Mouse (Mus musculus): ENCODE measurements around the gene Slc9a8. TPM values are rescaled to one million over a fixed set of nuclear protein-coding genes. Genes with fewer than 3 reads are reported as not detected.

Slc9a8 gene
- total and polyA plus RNA-seq, 2 experiments from 2014 or later, result 10.7 to 51.5 TPM

GRCm38 (mm10) chr2:167443411-167444193 is 22.1 kb downstream of the Slc9a8 start:
- TF ChIP-seq EP300 (IDR thresholded peaks at IDR 0.05; ENCODE audit: low read depth) (no peak), CTCF (IDR thresholded peaks at IDR 0.05; ENCODE audit: low read depth) (no peak)
- Histone ChIP-seq H3K36me3 (replicated peaks; ENCODE audit: control insufficient read depth, insufficient read depth, low read length) (peaks cover 72% of the 10 kb centered on the region), H3K9ac (replicated peaks; ENCODE audit: low read depth, low read length) (no peak overlapping the region), H3K9me3 (replicated peaks; ENCODE audit: control insufficient read depth, low read length) (no peaks in the 10 kb centered on the region), H3K4me3 (ENCODE audit: low read depth, low read length) (no peak overlapping the region), H3K4me2 (ENCODE audit: low read depth, low read length) (no peak overlapping the region), H3K4me1 (ENCODE audit: control insufficient read depth, insufficient read depth) (no peaks in the 10 kb centered on the region), H3K27ac (ENCODE audit: low read depth) (no peak overlapping the region), H3K27me3 (ENCODE audit: control insufficient read depth, insufficient read depth, low read length) (no peaks in the 10 kb centered on the region)
- WGBS, result 91% methylated on average over 4 of the region's 4 CpGs
- ATAC-seq (ENCODE audit: insufficient read depth, low read depth) (no peak), DNase-seq (ENCODE audit: low spot score) (no peak)

GRCm38 (mm10) chr2:167445911-167446780 is 24.6 kb downstream of the Slc9a8 start:
- DNase-seq (ENCODE audit: low spot score), result no peak
- H3K36me3 ChIP-seq (replicated peaks; ENCODE audit: control insufficient read depth, insufficient read depth, low read length), result peaks cover 76% of the 10 kb centered on the region
- H3K27me3 ChIP-seq (ENCODE audit: control insufficient read depth, insufficient read depth, low read length), result no peaks in the 10 kb centered on the region
- H3K9ac ChIP-seq (replicated peaks; ENCODE audit: low read depth, low read length), result no peak overlapping the region
- H3K4me3 ChIP-seq (ENCODE audit: low read depth, low read length), result no peak overlapping the region
- H3K4me2 ChIP-seq (ENCODE audit: low read depth, low read length), result no peak overlapping the region
- H3K27ac ChIP-seq (ENCODE audit: low read depth), result no peak overlapping the region
- H3K4me1 ChIP-seq (ENCODE audit: control insufficient read depth, insufficient read depth), result no peaks in the 10 kb centered on the region
- TF ChIP-seq CTCF (IDR thresholded peaks at IDR 0.05; ENCODE audit: low read depth) (no peak), EP300 (IDR thresholded peaks at IDR 0.05; ENCODE audit: low read depth) (no peak)
- ATAC-seq (ENCODE audit: insufficient read depth, low read depth), result no peak
- WGBS, result 69% methylated on average over 20 of the region's 20 CpGs
- H3K9me3 ChIP-seq (replicated peaks; ENCODE audit: control insufficient read depth, low read length), result no peaks in the 10 kb centered on the region

GRCm38 (mm10) chr2:167447207-167447606 is 25.7 kb downstream of the Slc9a8 start:
- no peak for DNase-seq (ENCODE audit: low spot score)
- no peak for ATAC-seq (ENCODE audit: insufficient read depth, low read depth)
- Histone ChIP-seq H3K36me3 (replicated peaks; ENCODE audit: control insufficient read depth, insufficient read depth, low read length) (peaks cover 75% of the 10 kb centered on the region), H3K4me2 (ENCODE audit: low read depth, low read length) (no peak overlapping the region), H3K4me3 (ENCODE audit: low read depth, low read length) (no peak overlapping the region), H3K9ac (replicated peaks; ENCODE audit: low read depth, low read length) (no peak overlapping the region), H3K4me1 (ENCODE audit: control insufficient read depth, insufficient read depth) (no peaks in the 10 kb centered on the region), H3K27ac (ENCODE audit: low read depth) (no peak overlapping the region), H3K9me3 (replicated peaks; ENCODE audit: control insufficient read depth, low read length) (no peaks in the 10 kb centered on the region), H3K27me3 (ENCODE audit: control insufficient read depth, insufficient read depth, low read length) (no peaks in the 10 kb centered on the region)
- 89% methylated on average over 7 of the region's 7 CpGs for WGBS
- TF ChIP-seq EP300 (IDR thresholded peaks at IDR 0.05; ENCODE audit: low read depth) (no peak), CTCF (IDR thresholded peaks at IDR 0.05; ENCODE audit: low read depth) (no peak)

DNA sequence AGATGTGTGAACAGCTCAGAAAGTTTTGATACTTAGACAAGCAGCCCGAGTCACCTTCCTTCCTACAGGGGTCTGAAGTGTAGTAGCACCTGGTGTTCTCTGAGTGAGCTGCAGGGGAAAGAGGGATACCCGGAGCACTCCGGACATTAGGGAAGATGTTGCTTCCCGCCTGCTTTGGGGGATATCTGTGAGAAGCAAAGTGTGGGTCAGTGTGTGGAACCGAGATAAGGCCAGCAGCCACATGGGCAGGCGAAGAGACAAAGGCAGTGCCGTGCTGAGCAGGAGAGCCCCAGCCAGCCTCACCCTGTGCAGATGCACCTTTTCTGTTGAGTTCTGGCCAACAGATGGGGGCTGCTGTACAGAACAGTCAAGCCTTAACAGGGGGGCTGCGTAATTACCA is 26.1 kb downstream of the Slc9a8 start:
- WGBS, result 86% methylated on average over 8 of the region's 8 CpGs

DNA sequence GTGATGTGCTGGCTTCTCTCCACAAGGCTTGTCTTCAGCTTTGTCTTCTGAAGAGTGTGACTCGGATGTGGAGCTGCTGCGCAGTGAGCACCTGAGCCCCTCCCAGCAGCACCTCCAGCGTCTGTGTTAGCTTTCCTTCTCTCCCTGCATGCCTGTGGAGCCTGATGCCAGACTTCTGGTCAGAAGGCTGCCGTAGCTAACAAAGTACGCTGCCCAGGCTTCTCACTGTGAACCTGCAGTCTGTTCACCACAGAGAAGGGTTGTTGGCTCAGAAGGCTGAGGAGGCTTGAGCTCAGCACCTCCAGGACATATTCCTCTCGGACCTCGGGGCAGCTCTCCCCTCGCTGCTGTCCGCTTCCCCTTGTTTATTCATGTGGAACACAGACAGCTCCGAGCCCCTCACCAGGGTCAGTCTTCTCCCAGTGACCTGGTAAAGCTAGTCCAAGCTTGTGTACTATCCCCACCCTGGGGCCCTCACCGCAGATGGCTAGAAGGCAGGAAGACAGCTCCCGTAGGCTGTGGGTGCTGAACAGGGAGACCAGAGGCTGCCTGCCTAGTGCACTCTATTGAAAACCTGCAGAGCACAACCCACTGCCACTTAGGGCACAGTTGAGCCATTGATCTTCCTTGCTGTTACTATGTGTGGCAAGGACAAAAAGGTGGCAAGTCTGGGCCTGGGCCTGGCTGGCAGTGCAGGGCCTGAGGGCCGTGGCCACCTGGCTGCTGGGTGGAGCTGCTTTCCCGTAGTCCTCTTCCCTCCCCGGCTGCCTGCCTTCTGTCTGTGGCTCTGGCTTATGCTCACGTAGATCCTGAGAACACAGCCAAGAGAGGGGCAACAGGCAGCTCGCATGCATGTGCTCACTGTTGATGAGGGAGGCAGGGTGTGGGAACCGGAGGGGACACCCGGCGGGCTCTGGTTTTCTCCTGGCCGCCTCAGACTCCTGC is 28.1 kb downstream of the Slc9a8 start:
- Histone ChIP-seq H3K4me1 (ENCODE audit: control insufficient read depth, insufficient read depth) (no peaks in the 10 kb centered on the region), H3K4me3 (ENCODE audit: low read depth, low read length) (no peak overlapping the region), H3K9me3 (replicated peaks; ENCODE audit: control insufficient read depth, low read length) (no peaks in the 10 kb centered on the region), H3K27me3 (ENCODE audit: control insufficient read depth, insufficient read depth, low read length) (no peaks in the 10 kb centered on the region), H3K4me2 (ENCODE audit: low read depth, low read length) (no peak overlapping the region), H3K9ac (replicated peaks; ENCODE audit: low read depth, low read length) (no peak overlapping the region), H3K36me3 (replicated peaks; ENCODE audit: control insufficient read depth, insufficient read depth, low read length) (peaks cover 78% of the 10 kb centered on the region), H3K27ac (ENCODE audit: low read depth) (no peak overlapping the region)
- no peak for DNase-seq (ENCODE audit: low spot score)
- ATAC-seq (ENCODE audit: insufficient read depth, low read depth), result no peak
- 86% methylated on average over 21 of the region's 21 CpGs for WGBS
- TF ChIP-seq CTCF (IDR thresholded peaks at IDR 0.05; ENCODE audit: low read depth) (no peak), EP300 (IDR thresholded peaks at IDR 0.05; ENCODE audit: low read depth) (no peak)

More for the DNA sequence above, 26.1 kb downstream of the Slc9a8 start:
- Histone ChIP-seq H3K4me3 (ENCODE audit: low read depth, low read length) (no peak overlapping the region), H3K9me3 (replicated peaks; ENCODE audit: control insufficient read depth, low read length) (no peaks in the 10 kb centered on the region), H3K27me3 (ENCODE audit: control insufficient read depth, insufficient read depth, low read length) (no peaks in the 10 kb centered on the region), H3K36me3 (replicated peaks; ENCODE audit: control insufficient read depth, insufficient read depth, low read length) (peaks cover 75% of the 10 kb centered on the region), H3K4me1 (ENCODE audit: control insufficient read depth, insufficient read depth) (no peaks in the 10 kb centered on the region), H3K27ac (ENCODE audit: low read depth) (no peak overlapping the region), H3K9ac (replicated peaks; ENCODE audit: low read depth, low read length) (no peak overlapping the region), H3K4me2 (ENCODE audit: low read depth, low read length) (no peak overlapping the region)
- no peak for TF ChIP-seq EP300 (IDR thresholded peaks at IDR 0.05; ENCODE audit: low read depth)
- no peak for TF ChIP-seq CTCF (IDR thresholded peaks at IDR 0.05; ENCODE audit: low read depth)
- DNase-seq (ENCODE audit: low spot score), result no peak
- ATAC-seq (ENCODE audit: insufficient read depth, low read depth), result no peak
